Mouse (Mus musculus) hindbrain, postnatal 0 days (tissue): ENCODE results near the gene Exosc8. TPM values are rescaled to one million over a fixed set of nuclear protein-coding genes. Genes with fewer than 3 reads are reported as not detected.

ENCODE experiments used
- ATAC-seq: fragments of 200-750 bp; cut with Nextera tagmentation; 2 replicates; pipeline ENCODE4 v1.8.0; 2017; ENCODE audit warnings: mild to moderate bottlenecking, moderate TSS enrichment, moderate library complexity
- DNase-seq: peaks from one replicate; pipeline ENCODE4 v3.0.0-alpha.2; 2015; ENCODE audit warnings: low spot score
- H3K27ac ChIP-seq: fragments of 300-500 bp; sonication (generic); 2 replicates; pipeline ENCODE4 v1.5.1; 2014; ENCODE audit warnings: mild to moderate bottlenecking
- H3K27me3 ChIP-seq: fragments of 300-500 bp; sonication (generic); 2 replicates; pipeline ENCODE4 v1.6.1; 2014; ENCODE audit warnings: low read length, mixed read lengths; ENCODE audit not compliant: insufficient read depth
- H3K36me3 ChIP-seq: fragments of 300-500 bp; sonication (generic); 2 replicates; pipeline ENCODE4 v1.6.1; 2014; ENCODE audit warnings: low read length, mixed read lengths; ENCODE audit not compliant: insufficient read depth
- H3K4me1 ChIP-seq: fragments of 300-500 bp; sonication (generic); 2 replicates; pipeline ENCODE4 v1.6.1; 2014; ENCODE audit warnings: antibody characterized with exemption, low read length, mixed read lengths; ENCODE audit not compliant: insufficient read depth
- H3K4me2 ChIP-seq: fragments of 300-500 bp; sonication (generic); 2 replicates; pipeline ENCODE4 v1.6.1; 2014; ENCODE audit warnings: low read depth, mild to moderate bottlenecking, low read length, moderate library complexity, mixed read lengths
- H3K4me3 ChIP-seq: fragments of 300-500 bp; sonication (generic); 2 replicates; pipeline ENCODE4 v1.5.1; 2014; ENCODE audit warnings: low read length
- H3K9ac ChIP-seq: fragments of 300-500 bp; sonication (generic); replicated peaks from 2 replicates; pipeline ENCODE4 v1.6.1; 2014; ENCODE audit warnings: mild to moderate bottlenecking, low read length, moderate library complexity, mixed read lengths
- H3K9me3 ChIP-seq: fragments of 300-500 bp; sonication (generic); 2 replicates; pipeline ENCODE4 v1.6.1; 2016; ENCODE audit warnings: low read length, mixed read lengths
- CTCF ChIP-seq: IDR thresholded peaks from 2 replicates; pipeline ENCODE4 v1.5.1; 2016; ENCODE audit warnings: antibody characterized with exemption, control low read depth, low read depth
- WGBS: fragments of 180-500 bp; shearing (Covaris S2); extraction: QIAGEN DNeasy Blood & Tissue Kit; methylation state at CpG from one replicate; pipeline ENCODE4 v1.1.7; 2014; 5-methylcytosine and 5-hydroxymethylcytosine counted together
- polyA plus RNA-seq: library from polyadenylated mRNA; unstranded; fragments of >200 nt; fragmentation: Nextera tagmentation; extraction: Ambion mirVana; gene quantifications from 2 replicates; pipeline ENCODE4 v1.2.1, GENCODE M21; 2015
- total RNA-seq: library from RNA; depleted of rRNA; stranded (reverse); fragments of >200 nt; gene quantifications from 2 replicates; pipeline ENCODE4 v1.2.3, GENCODE M21; 2014

The Exosc8 gene
- total and polyA plus RNA-seq, 2 experiments from 2014 or later = 37.3 to 66.9 TPM

DNA sequence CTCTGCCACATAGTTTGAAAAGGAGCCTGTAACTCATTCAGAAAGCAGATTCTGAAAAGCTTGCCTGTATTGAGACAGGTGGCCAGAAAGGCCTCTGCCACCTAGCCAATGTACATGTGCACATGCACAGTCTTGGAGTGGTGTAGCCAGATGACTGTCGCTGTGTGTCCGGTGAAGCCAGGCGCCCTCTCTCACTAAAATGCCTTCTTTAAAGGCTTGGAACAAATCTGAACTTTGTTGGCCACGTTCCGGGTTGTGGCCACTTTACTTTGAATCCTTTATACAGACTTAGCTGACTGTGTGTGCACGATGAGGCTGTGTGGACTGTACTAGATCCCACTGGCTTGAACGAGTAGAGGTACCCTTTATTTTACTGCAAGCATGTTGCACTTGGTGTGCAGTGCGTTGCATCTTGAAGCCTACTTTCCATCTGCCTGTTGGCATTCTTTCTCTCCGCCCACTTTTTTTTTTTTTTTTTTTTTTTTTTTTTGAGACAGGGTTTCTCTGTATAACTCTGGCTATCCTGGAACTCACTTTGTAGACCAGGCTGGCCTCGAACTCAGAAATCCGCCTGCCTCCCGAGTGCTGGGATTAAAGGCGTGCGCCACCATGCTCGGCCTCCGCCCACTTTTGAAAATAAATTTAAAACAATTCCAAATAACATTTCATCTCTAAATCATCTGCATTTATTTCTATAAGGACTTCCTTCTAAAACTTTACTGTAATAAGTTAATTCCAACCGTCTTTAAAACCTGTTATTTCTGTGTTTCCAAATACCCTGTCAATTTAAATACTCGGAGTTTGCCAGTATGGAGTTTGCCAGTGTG, 1.1 kb upstream of the Exosc8 start:
- H3K27ac ChIP-seq = peak overlapping the region; percentile 99
- 52% methylated on average over 18 of the region's 18 CpGs for WGBS
- H3K9ac ChIP-seq = peak overlapping the region; percentile 96
- H3K4me1 ChIP-seq = peaks cover 4% of the 10 kb centered on the region; the same call in 1 of the 2 replicates
- H3K27me3 ChIP-seq = no peaks in the 10 kb centered on the region
- H3K9me3 ChIP-seq = no peaks in the 10 kb centered on the region
- H3K4me2 ChIP-seq = peak overlapping the region; percentile 93
- DNase-seq = peak; percentile 50
- no peak for TF ChIP-seq CTCF
- peak overlapping the region; percentile 90 for H3K4me3 ChIP-seq
- ATAC-seq = no peak
- peaks cover 30% of the 10 kb centered on the region for H3K36me3 ChIP-seq

DNA sequence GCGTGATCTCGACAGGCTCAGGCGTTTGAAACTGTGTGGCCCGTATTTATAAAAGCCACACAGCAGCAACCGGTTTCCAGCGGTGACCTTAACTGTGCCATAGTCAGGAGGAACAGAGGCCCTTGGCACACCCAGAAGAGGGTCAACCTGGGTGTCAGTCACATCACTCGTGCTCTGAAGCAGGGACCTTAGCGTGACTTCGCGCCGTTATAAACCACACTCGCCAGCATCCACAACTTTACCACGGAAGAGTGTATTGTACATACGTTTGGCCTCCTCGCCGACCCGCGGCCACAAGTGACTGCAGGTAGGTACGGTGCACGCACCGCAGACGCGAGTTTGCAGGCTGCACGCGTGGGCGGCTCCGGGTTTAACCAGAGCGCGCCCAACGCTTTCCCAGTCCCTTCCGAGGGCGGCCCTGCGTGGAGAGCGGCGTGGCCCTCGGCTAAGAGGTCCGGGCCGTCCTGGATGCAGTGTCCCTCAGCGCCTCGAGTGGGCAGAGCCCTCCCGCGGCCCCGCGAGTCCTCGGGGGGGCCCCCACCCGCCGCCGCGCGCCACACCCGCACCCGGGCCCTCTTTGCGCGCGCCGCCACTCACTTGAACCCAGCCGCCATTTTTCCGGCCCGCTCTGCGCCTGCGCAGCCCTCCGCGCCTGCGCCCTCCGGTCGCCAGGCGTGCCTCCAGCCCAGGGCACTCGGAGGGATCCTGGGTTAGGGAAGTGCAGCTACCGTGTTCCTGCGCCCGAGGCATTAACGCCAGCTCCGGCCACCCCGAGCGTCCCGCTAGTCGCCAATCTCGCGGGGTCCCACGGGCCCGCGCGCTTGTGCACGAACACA, 564 bp downstream of the Exosc8 start:
- H3K27me3 ChIP-seq = no peaks in the 10 kb centered on the region
- peak overlapping the region; percentile 96 for H3K9ac ChIP-seq
- peaks cover 4% of the 10 kb centered on the region; the same call in 1 of the 2 replicates for H3K4me1 ChIP-seq
- peak overlapping the region; percentile 99 for H3K27ac ChIP-seq
- H3K4me3 ChIP-seq = peak overlapping the region; percentile 90
- peak; percentile 95 for ATAC-seq
- WGBS = under 1% methylated on average over 83 of the region's 84 CpGs
- no peaks in the 10 kb centered on the region for H3K9me3 ChIP-seq
- DNase-seq = peak; percentile 94
- TF ChIP-seq CTCF = no peak
- H3K4me2 ChIP-seq = peak overlapping the region; percentile 93
- H3K36me3 ChIP-seq = peaks cover 34% of the 10 kb centered on the region

DNA sequence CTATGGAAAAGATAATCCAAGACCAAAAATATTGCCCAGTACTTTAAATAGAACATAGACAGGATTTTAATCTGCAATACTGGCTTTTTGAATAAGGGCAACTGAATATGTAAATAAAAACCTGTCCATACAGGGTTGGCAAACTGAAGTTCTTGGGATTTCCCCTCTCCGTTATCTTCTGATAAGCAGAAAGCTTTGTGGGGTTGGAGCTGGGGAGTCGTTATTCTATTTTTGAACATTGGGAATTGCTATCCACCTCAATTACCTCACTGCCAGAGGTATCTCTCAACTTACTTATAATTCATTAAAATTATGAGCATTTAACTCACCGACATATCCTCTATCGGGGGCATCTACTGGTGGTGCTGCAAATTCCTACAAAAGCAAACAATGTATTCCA, 2.8 kb downstream of the Exosc8 start:
- ATAC-seq = no peak
- peaks cover 4% of the 10 kb centered on the region; the same call in 1 of the 2 replicates for H3K4me1 ChIP-seq
- no peak for DNase-seq
- no peak overlapping the region for H3K4me3 ChIP-seq
- H3K9ac ChIP-seq = no peak overlapping the region
- H3K27me3 ChIP-seq = no peaks in the 10 kb centered on the region
- H3K27ac ChIP-seq = no peak overlapping the region
- no peak overlapping the region for H3K4me2 ChIP-seq
- no peaks in the 10 kb centered on the region for H3K9me3 ChIP-seq
- H3K36me3 ChIP-seq = peaks cover 56% of the 10 kb centered on the region
- WGBS = 95% methylated on average over 4 of the region's 4 CpGs
- TF ChIP-seq CTCF = no peak

DNA sequence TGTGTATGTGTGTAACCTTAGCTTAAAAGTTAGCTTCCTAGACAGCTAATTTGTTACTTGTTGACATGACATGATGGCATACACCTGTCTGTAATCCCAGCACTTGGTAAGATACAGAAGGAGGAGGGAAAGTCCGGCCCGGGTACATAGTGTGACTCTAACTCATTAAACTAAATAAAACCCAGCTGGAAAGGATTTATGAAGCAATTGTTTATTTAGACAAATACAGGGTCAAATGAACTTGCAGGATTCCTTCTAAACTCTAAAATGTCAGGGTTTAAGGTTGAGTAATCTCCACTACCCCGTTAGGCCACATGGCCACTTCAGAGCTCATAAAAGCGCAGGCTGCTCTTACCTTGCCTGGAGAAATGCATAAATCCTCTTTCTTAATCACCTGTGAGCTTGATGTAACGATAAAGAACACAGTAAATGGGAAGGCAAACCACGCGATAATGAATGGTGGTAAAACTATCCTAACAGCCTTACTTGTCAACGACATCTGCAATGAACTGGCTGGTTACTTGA, 3.5 kb downstream of the Exosc8 start:
- Histone ChIP-seq H3K9me3 (no peaks in the 10 kb centered on the region), H3K36me3 (peaks cover 62% of the 10 kb centered on the region)
- WGBS = 93% methylated on average over 8 of the region's 8 CpGs

DNA sequence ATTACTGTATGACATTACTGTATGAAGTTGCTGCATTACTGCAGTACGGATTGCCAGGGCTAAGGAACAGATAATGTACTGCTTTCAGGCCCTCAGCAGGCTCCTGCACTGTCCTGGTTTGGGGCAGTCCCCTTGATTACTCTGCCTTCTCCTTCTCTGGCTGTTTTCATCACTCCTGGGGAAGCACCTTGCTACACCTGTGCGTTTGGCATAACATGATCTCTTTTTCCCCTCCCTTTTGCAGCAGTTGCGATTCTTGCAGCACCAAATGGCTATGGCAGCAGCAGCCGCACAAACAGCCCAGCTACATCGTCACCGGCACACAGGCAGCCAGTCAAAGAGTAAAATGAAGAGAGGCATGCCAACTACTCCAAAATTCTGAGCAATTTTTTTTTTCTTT, 7.1 kb downstream of the Exosc8 start:
- DNase-seq = no peak
- Histone ChIP-seq H3K27ac (no peak overlapping the region), H3K36me3 (peaks cover 66% of the 10 kb centered on the region), H3K27me3 (no peaks in the 10 kb centered on the region), H3K9ac (no peak overlapping the region), H3K4me2 (no peak overlapping the region), H3K4me1 (no peaks in the 10 kb centered on the region), H3K9me3 (no peaks in the 10 kb centered on the region), H3K4me3 (no peak overlapping the region)
- no peak for ATAC-seq
- 91% methylated on average over 6 of the region's 6 CpGs for WGBS
- no peak for TF ChIP-seq CTCF

More for the DNA sequence above, 3.5 kb downstream of the Exosc8 start:
- no peak for ATAC-seq
- no peak overlapping the region for H3K4me2 ChIP-seq
- no peak overlapping the region for H3K9ac ChIP-seq
- H3K4me1 ChIP-seq = peaks cover 4% of the 10 kb centered on the region; the same call in 1 of the 2 replicates
- no peak for TF ChIP-seq CTCF
- H3K27ac ChIP-seq = no peak overlapping the region
- H3K27me3 ChIP-seq = no peaks in the 10 kb centered on the region
- no peak for DNase-seq
- no peak overlapping the region for H3K4me3 ChIP-seq

DNA sequence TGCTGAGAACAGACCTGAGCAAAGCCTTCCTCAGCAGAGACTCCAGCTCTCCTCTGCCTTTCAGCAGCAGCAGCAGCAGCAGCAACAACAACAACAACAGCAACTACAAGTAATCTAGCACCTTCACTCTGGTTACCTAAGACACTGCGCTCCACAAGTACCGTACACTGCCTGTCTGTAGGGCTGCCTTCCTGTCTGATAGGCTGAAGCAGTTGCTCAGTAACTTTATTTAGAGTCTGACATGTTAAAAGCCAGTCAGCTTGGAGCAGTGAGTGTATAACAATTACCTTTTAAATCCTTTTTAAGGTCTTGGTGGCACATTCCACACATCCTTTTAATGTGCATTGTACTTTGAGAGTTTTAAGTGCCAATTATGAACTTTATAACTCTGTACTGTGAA, 7.6 kb downstream of the Exosc8 start:
- ATAC-seq (no peak), DNase-seq (no peak)
- H3K27ac ChIP-seq = no peak overlapping the region
- no peak overlapping the region for H3K4me2 ChIP-seq
- no peak overlapping the region for H3K9ac ChIP-seq
- 96% methylated on average over 2 of the region's 2 CpGs for WGBS
- no peaks in the 10 kb centered on the region for H3K27me3 ChIP-seq
- H3K4me3 ChIP-seq = no peak overlapping the region
- TF ChIP-seq CTCF = no peak
- peaks cover 64% of the 10 kb centered on the region for H3K36me3 ChIP-seq
- H3K9me3 ChIP-seq = no peaks in the 10 kb centered on the region
- H3K4me1 ChIP-seq = no peaks in the 10 kb centered on the region
